Mouse (Mus musculus): ENCODE measurements around the gene Trpv4. TPM values are rescaled to one million over a fixed set of nuclear protein-coding genes. Genes with fewer than 3 reads are reported as not detected.
A peak's percentile ranks its signal among the peaks of the same experiment; 100 is the strongest.

The Trpv4 gene
- polyA plus RNA-seq, 1 experiment from 2014 or later, result 0.38 TPM

DNA sequence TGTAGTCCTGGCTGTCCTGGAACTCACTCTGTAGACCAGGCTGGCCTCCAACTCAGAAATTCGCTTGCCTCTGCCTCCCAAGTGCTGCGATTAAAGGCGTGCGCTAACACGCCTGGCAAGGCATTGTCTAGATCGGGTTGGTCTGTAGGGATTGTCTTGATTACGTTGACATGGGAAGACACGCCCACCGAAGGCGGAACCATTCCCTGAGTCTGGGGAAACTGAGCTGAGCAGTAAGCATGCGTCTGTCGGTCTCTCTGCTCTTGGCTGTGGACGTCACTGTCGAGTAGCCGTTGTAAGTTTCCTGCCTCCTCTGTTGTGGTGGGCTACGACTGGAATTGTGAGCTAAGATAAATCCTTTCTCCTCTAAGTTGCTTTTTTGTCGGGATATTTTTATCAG lies 38.7 kb upstream of the Trpv4 start:
- DNase-seq (no peak), ATAC-seq (no peak)
- Histone ChIP-seq H3K4me3 (ENCODE audit: low read depth, low read length) (no peak overlapping the region), H3K9ac (replicated peaks) (no peak overlapping the region), H3K27me3 (ENCODE audit: insufficient read depth, low read length) (0 out of 2 replicates have a peak, but pooled peaks cover under 1% of the 10 kb centered on the region), H3K36me3 (replicated peaks; ENCODE audit: insufficient read depth, low read length) (no peaks in the 10 kb centered on the region), H3K9me3 (ENCODE audit: low read length) (no peaks in the 10 kb centered on the region), H3K4me2 (ENCODE audit: low read depth, low read length) (no peak overlapping the region), H3K4me1 (ENCODE audit: insufficient read depth) (no peaks in the 10 kb centered on the region), H3K27ac (ENCODE audit: low read depth) (no peak overlapping the region)
- TF ChIP-seq CTCF (IDR thresholded peaks at IDR 0.05; ENCODE audit: low read depth) (no peak), EP300 (IDR thresholded peaks at IDR 0.05; ENCODE audit: low read depth) (no peak)
- 74% methylated on average over 17 of the region's 17 CpGs for WGBS (ENCODE audit: insufficient replicate concordance)

DNA sequence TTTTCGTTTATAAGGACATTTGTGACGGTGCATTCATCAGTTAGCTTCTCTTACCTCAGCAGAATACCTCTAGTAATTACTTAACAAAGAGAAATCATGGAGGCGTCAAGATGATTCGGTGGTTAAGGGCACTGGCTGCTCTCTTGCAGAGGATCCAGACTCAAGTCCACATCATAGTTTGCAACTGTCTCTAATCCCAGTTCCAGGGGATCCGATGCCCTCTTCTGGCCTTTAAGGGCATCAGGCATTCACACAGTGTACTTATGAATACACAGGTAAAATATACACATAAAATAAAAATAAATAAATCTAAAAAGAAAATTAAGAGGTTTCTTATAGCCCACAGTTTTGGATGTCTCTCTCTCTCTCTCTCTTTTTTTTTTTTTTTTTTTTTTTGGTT lies 37.6 kb upstream of the Trpv4 start:
- H3K4me1 ChIP-seq (ENCODE audit: insufficient read depth), result peaks cover 4% of the 10 kb centered on the region
- DNase-seq, result no peak
- no peak for ATAC-seq
- WGBS (ENCODE audit: insufficient replicate concordance), result 62% methylated on average over 5 of the region's 5 CpGs
- H3K36me3 ChIP-seq (replicated peaks; ENCODE audit: insufficient read depth, low read length), result no peaks in the 10 kb centered on the region
- H3K4me3 ChIP-seq (ENCODE audit: low read depth, low read length), result no peak overlapping the region
- H3K9me3 ChIP-seq (ENCODE audit: low read length), result no peaks in the 10 kb centered on the region
- H3K27ac ChIP-seq (ENCODE audit: low read depth), result no peak overlapping the region
- H3K4me2 ChIP-seq (ENCODE audit: low read depth, low read length), result no peak overlapping the region
- 0 out of 2 replicates have a peak, but pooled peaks cover 3% of the 10 kb centered on the region for H3K27me3 ChIP-seq (ENCODE audit: insufficient read depth, low read length)
- H3K9ac ChIP-seq (replicated peaks), result no peak overlapping the region
- TF ChIP-seq EP300 (IDR thresholded peaks at IDR 0.05; ENCODE audit: low read depth), result no peak
- TF ChIP-seq CTCF (IDR thresholded peaks at IDR 0.05; ENCODE audit: low read depth), result peak; percentile 32; the same call in 1 of the 2 replicates

DNA sequence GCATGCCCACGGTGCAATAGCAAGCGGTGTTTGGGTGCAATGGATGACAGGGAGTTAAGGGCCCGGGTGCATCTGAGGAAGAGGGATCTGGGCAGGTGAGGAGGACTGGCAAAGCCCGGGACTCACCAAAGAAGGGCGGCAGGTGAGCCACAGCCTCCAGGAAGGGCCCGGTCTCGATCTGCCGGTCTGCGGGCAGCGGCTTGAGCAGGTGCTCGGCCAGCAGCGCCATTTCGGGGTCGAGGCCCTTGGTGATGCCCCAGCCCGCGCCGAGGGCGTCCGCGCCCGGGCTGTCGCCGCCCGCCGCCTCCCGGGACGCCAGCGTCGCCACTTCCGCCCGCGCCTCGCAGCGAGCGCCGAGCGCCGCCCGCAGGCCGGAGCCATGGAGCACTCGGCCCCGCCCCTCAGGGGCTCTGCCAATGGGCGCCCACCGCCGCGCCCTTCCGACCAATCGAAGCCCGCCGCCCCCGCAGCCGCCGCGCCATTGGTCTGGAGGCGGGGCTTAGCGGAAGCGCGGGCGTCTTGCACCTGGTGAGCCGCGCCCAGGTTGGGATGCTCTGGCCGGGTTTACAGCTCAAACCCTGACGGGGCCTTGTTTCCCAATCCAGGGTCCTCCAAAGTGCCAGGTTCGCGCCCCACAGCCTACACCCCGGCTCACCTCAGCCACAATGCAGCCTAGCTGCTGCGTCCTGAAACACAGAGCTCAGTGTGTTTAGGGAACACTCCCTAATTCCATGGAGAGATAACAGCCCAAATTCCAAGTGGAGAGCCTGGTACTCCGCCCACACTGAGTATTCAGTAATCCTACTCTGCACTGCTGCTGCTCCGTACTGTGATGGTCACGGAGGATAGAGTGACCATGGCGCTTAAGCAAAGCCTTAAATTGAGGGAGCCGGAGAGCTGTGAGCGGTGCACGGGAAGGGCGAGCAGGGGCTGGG lies 32.7 kb upstream of the Trpv4 start, which contains the start of gene Gltp:
TSS of gene Gltp (minus strand) at position 352 of the 935 bp plus-strand sequence.
- Histone ChIP-seq H3K36me3 (replicated peaks; ENCODE audit: insufficient read depth, low read length) (no peaks in the 10 kb centered on the region), H3K27ac (ENCODE audit: low read depth) (peak within 1 kb of the TSS; percentile 53; the same call in 1 of the 2 replicates), H3K4me3 (ENCODE audit: low read depth, low read length) (peak within 1 kb of the TSS; percentile 70), H3K9ac (replicated peaks) (peak within 1 kb of the TSS; percentile 74), H3K27me3 (ENCODE audit: insufficient read depth, low read length) (0 out of 2 replicates have a peak, but pooled peaks cover 3% of the 10 kb centered on the region), H3K9me3 (ENCODE audit: low read length) (no peaks in the 10 kb centered on the region), H3K4me2 (ENCODE audit: low read depth, low read length) (peak within 1 kb of the TSS; percentile 94), H3K4me1 (ENCODE audit: insufficient read depth) (peaks cover 17% of the 10 kb centered on the region)
- WGBS (ENCODE audit: insufficient replicate concordance), result 6% methylated on average over 62 of the region's 75 CpGs
- DNase-seq (peak; percentile 95), ATAC-seq (peak; percentile 99)
- TF ChIP-seq CTCF (IDR thresholded peaks at IDR 0.05; ENCODE audit: low read depth), result peak; percentile 33
- no peak for TF ChIP-seq EP300 (IDR thresholded peaks at IDR 0.05; ENCODE audit: low read depth)

DNA sequence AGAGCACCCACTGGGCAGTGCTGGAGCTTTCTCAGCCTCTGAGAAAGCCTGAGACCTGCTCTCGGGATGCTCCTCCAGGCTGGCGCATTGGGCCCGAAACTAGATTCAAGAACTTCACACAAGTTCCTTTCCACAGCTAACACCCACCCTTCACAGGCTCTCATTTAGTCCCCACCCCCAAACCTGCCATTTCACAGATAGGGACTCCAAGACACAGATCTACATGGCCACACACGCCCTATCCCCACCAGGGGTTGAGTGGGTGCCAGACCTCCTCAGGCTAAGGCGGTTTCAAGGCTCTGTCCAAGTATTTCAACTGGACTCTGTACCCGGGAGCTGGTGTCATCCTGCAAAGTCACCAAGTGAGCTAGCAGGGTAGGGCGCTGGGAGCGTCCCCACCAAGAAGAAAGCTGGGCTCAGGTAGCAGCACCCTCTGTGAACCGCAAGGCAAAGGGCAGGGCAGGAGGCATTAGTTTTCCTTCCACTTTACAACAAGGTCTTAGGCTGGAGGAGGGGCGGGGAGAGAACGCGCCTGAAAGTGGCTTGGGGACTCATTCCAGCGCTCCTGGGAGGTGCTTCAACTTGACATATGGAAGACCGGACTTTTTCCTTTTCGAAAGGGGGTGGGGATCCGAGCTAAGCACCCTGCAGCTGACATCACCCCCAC lies 31.6 kb upstream of the Trpv4 start:
- TF ChIP-seq EP300 (IDR thresholded peaks at IDR 0.05; ENCODE audit: low read depth) (no peak), CTCF (IDR thresholded peaks at IDR 0.05; ENCODE audit: low read depth) (no peak)
- ATAC-seq (no peak), DNase-seq (peak; percentile 42)
- Histone ChIP-seq H3K36me3 (replicated peaks; ENCODE audit: insufficient read depth, low read length) (no peaks in the 10 kb centered on the region), H3K9me3 (ENCODE audit: low read length) (no peaks in the 10 kb centered on the region), H3K27me3 (ENCODE audit: insufficient read depth, low read length) (0 out of 2 replicates have a peak, but pooled peaks cover 3% of the 10 kb centered on the region), H3K4me3 (ENCODE audit: low read depth, low read length) (peak overlapping the region; percentile 70), H3K27ac (ENCODE audit: low read depth) (no peak overlapping the region), H3K4me1 (ENCODE audit: insufficient read depth) (peaks cover 17% of the 10 kb centered on the region), H3K4me2 (ENCODE audit: low read depth, low read length) (peak overlapping the region; percentile 94), H3K9ac (replicated peaks) (peak overlapping the region; percentile 74)
- 20% methylated on average over 16 of the region's 16 CpGs for WGBS (ENCODE audit: insufficient replicate concordance)

DNA sequence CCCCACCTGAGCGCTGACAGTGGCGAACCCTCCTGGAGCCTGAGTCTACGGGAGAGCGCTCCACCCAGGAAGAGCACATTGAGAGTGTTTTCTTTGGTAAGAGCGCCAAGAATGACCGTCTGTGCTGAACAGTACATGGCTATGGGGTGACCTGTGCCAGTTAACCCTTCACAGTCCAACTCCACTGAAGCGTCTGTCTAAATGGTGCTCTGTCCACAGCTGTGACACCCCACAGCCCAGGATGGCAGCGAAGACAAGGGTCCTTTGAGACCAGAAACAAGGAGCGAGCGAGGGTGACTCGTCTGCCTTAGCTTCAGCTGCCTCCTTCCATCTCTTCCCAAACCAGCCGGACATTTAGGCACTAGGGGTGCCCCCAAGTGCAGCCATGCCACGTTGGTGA lies 30.5 kb upstream of the Trpv4 start:
- DNase-seq, result no peak
- TF ChIP-seq EP300 (IDR thresholded peaks at IDR 0.05; ENCODE audit: low read depth) (no peak), CTCF (IDR thresholded peaks at IDR 0.05; ENCODE audit: low read depth) (no peak)
- H3K36me3 ChIP-seq (replicated peaks; ENCODE audit: insufficient read depth, low read length), result no peaks in the 10 kb centered on the region
- H3K4me1 ChIP-seq (ENCODE audit: insufficient read depth), result peaks cover 17% of the 10 kb centered on the region
- H3K4me3 ChIP-seq (ENCODE audit: low read depth, low read length), result no peak overlapping the region
- WGBS (ENCODE audit: insufficient replicate concordance), result 86% methylated on average over 13 of the region's 13 CpGs
- no peak overlapping the region for H3K9ac ChIP-seq (replicated peaks)
- no peaks in the 10 kb centered on the region for H3K9me3 ChIP-seq (ENCODE audit: low read length)
- no peak overlapping the region for H3K4me2 ChIP-seq (ENCODE audit: low read depth, low read length)
- no peak for ATAC-seq
- H3K27me3 ChIP-seq (ENCODE audit: insufficient read depth, low read length), result 0 out of 2 replicates have a peak, but pooled peaks cover 3% of the 10 kb centered on the region
- no peak overlapping the region for H3K27ac ChIP-seq (ENCODE audit: low read depth)

GRCm38 (mm10) chr5:114687901-114688300 lies 29.7 kb upstream of the Trpv4 start:
- H3K4me2 ChIP-seq (ENCODE audit: low read depth, low read length), result no peak overlapping the region
- DNase-seq (no peak), ATAC-seq (no peak)
- peaks cover 17% of the 10 kb centered on the region for H3K4me1 ChIP-seq (ENCODE audit: insufficient read depth)
- no peak overlapping the region for H3K4me3 ChIP-seq (ENCODE audit: low read depth, low read length)
- no peak overlapping the region for H3K27ac ChIP-seq (ENCODE audit: low read depth)
- H3K9me3 ChIP-seq (ENCODE audit: low read length), result no peaks in the 10 kb centered on the region
- 0 out of 2 replicates have a peak, but pooled peaks cover 3% of the 10 kb centered on the region for H3K27me3 ChIP-seq (ENCODE audit: insufficient read depth, low read length)
- no peaks in the 10 kb centered on the region for H3K36me3 ChIP-seq (replicated peaks; ENCODE audit: insufficient read depth, low read length)
- no peak overlapping the region for H3K9ac ChIP-seq (replicated peaks)
- no peak for TF ChIP-seq CTCF (IDR thresholded peaks at IDR 0.05; ENCODE audit: low read depth)
- no peak for TF ChIP-seq EP300 (IDR thresholded peaks at IDR 0.05; ENCODE audit: low read depth)
